Mouse (Mus musculus) liver, adult 2 months (tissue): ENCODE data around the gene Arhgap33.

ENCODE experiments used
- CTCF ChIP-seq: fragments of 200-500 bp; IDR thresholded peaks from 2 replicates; pipeline ENCODE4 v1.5.1; 2011; ENCODE audit warnings: low read depth, low read length, control low read depth
- POLR2A ChIP-seq: fragments of 200-500 bp; IDR thresholded peaks from 2 replicates; pipeline ENCODE4 v1.6.1; 2011; ENCODE audit warnings: low read length, control low read depth; ENCODE audit not compliant: insufficient read depth; ENCODE audit errors: extremely low read depth

- TF ChIP-seq CTCF: no peak
- TF ChIP-seq POLR2A: peak; percentile 65; the same call in 1 of the 2 replicates
These were observed 18.2 kb upstream of the Arhgap33 start for GRCm38 (mm10) chr7:30553021-30553589.
